Mouse (Mus musculus): ENCODE data around the gene Pak2. TPM values are rescaled to one million over a fixed set of nuclear protein-coding genes. Genes with fewer than 3 reads are reported as not detected.

The Pak2 gene
- polyA plus RNA-seq, 1 experiment from 2014 or later, result 17.7 TPM

GRCm38 (mm10) chr16:31979501-31979900 is 99.6 kb downstream of the Pak2 start:
- no peak overlapping the region for H3K4me2 ChIP-seq
- H3K9me3 ChIP-seq (replicated peaks), result no peaks in the 10 kb centered on the region
- H3K27me3 ChIP-seq (replicated peaks), result no peaks in the 10 kb centered on the region
- no peaks in the 10 kb centered on the region for H3K4me1 ChIP-seq
- no peak for ATAC-seq
- 82% methylated on average over 3 of the region's 3 CpGs for WGBS (ENCODE audit: insufficient replicate concordance)
- no peak overlapping the region for H3K27ac ChIP-seq
- no peak overlapping the region for H3K4me3 ChIP-seq
- no peak overlapping the region for H3K9ac ChIP-seq
- H3K36me3 ChIP-seq, result peaks cover 68% of the 10 kb centered on the region

DNA sequence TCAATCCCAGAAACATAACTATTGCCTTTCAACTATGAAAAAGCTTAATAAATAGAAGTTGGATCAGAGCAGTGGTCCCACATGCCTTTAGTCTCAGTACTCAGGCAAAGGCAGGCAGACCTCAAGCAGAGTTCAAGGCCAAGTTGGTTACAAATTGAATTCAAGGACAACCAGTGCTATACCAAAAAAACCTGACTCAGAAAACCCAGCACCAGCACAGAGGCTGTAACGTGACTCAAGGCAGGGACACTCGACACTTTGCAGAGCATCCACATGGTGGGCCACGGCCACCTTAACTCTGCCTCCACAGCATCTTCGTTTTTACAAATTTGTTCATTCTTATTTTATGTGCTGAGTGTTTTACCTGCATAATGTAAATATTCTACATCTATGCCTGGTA is 103.9 kb downstream of the Pak2 start:
- ATAC-seq, result no peak
- no peaks in the 10 kb centered on the region for H3K4me1 ChIP-seq
- 78% methylated on average over 4 of the region's 4 CpGs for WGBS (ENCODE audit: insufficient replicate concordance)
- H3K27ac ChIP-seq, result no peak overlapping the region
- no peak overlapping the region for H3K4me3 ChIP-seq
- no peak overlapping the region for H3K4me2 ChIP-seq
- peaks cover 72% of the 10 kb centered on the region for H3K36me3 ChIP-seq
- no peaks in the 10 kb centered on the region for H3K9me3 ChIP-seq (replicated peaks)
- H3K27me3 ChIP-seq (replicated peaks), result no peaks in the 10 kb centered on the region
- no peak overlapping the region for H3K9ac ChIP-seq

Small RNA genes lying within 50 kb of the gene (microRNA-seq; reads per million reads assigned to microRNA genes)
- gene Gm26269, result not detected

Other genes starting within 250 kb of the Pak2 start
- gene Meltf, start 200.5 kb downstream of the Pak2 start, polyA plus RNA-seq (2016; fragmentation: Nextera tagmentation; extraction: Ambion mirVana), result 0.30 and 0.36 TPM in 2 replicates
- 0.59 and 0.68 TPM in 2 replicates for gene Pigz, start 145.5 kb downstream of the Pak2 start, polyA plus RNA-seq (2016; fragmentation: Nextera tagmentation; extraction: Ambion mirVana)
- gene 0610012G03Rik, start 130.8 kb downstream of the Pak2 start, polyA plus RNA-seq (2016; fragmentation: Nextera tagmentation; extraction: Ambion mirVana), result 54.2 and 57.3 TPM in 2 replicates
- 57.0 and 57.2 TPM in 2 replicates for gene Ncbp2, start 130.8 kb downstream of the Pak2 start, polyA plus RNA-seq (2016; fragmentation: Nextera tagmentation; extraction: Ambion mirVana)
- 12.2 and 12.7 TPM in 2 replicates for gene Senp5, start 76.1 kb downstream of the Pak2 start, polyA plus RNA-seq (2016; fragmentation: Nextera tagmentation; extraction: Ambion mirVana)
- gene Pigx, start 20.4 kb upstream of the Pak2 start, polyA plus RNA-seq (2016; fragmentation: Nextera tagmentation; extraction: Ambion mirVana), result 33.8 and 37.2 TPM in 2 replicates
- gene Cep19, start 20.5 kb upstream of the Pak2 start, polyA plus RNA-seq (2016; fragmentation: Nextera tagmentation; extraction: Ambion mirVana), result 7.6 TPM in 2 replicates
- 26.5 and 29.9 TPM in 2 replicates for gene Nrros, start 86.3 kb upstream of the Pak2 start, polyA plus RNA-seq (2016; fragmentation: Nextera tagmentation; extraction: Ambion mirVana)
- gene Bex6, start 100.5 kb upstream of the Pak2 start, polyA plus RNA-seq (2016; fragmentation: Nextera tagmentation; extraction: Ambion mirVana), result 1.5 and 1.6 TPM in 2 replicates
- 13.0 and 13.8 TPM in 2 replicates for gene Fbxo45, start 167.8 kb upstream of the Pak2 start, polyA plus RNA-seq (2016; fragmentation: Nextera tagmentation; extraction: Ambion mirVana)
- gene Wdr53, start 167.9 kb upstream of the Pak2 start, polyA plus RNA-seq (2016; fragmentation: Nextera tagmentation; extraction: Ambion mirVana), result 13.0 and 15.3 TPM in 2 replicates
- gene Smco1, start 192.1 kb upstream of the Pak2 start, polyA plus RNA-seq (2016; fragmentation: Nextera tagmentation; extraction: Ambion mirVana), result not detected in 2 replicates
- gene Rnf168, start 198.1 kb upstream of the Pak2 start, polyA plus RNA-seq (2016; fragmentation: Nextera tagmentation; extraction: Ambion mirVana), result 24.7 and 25.1 TPM in 2 replicates